Comparison of ENCODE assay signal across 8 mouse cellular contexts in genomic region chr10:80677942-80678436, GRCm38 (mm10). TPM values are rescaled to one million over a fixed set of nuclear protein-coding genes. Genes with fewer than 3 reads are reported as not detected.
DNase-seq lines count a peak whose midpoint lies in the region; ATAC-seq lines count a peak whose summit lies in the region.

TSS of gene Mknk2 (minus strand) at chr10:80678112.

- peak within 1 kb of the TSS; percentile 93 for H3K27ac ChIP-seq in embryonic facial prominence, embryonic 10.5 days (replicated peaks)
- H3K27ac ChIP-seq in intestine, embryonic 15.5 days = peak within 1 kb of the TSS; percentile 97

- peak within 1 kb of the TSS; percentile 83 for H3K4me2 ChIP-seq in intestine, embryonic 15.5 days (replicated peaks)

- peak within 1 kb of the TSS; percentile 97 for H3K4me3 ChIP-seq in embryonic facial prominence, embryonic 10.5 days
- peak within 1 kb of the TSS; percentile 92 for H3K4me3 ChIP-seq in intestine, embryonic 15.5 days (replicated peaks)

- ATAC-seq in intestine, embryonic 15.5 days = peak; percentile 34
- ATAC-seq in megakaryocyte progenitor cell, adult 5-6 weeks (replicated peaks; ENCODE audit: poor library complexity) = peak; percentile 59

- peak within 1 kb of the TSS; percentile 65 for H3K9ac ChIP-seq in intestine, embryonic 15.5 days

- peaks cover 62% of the 10 kb centered on the region for H3K4me1 ChIP-seq in embryonic facial prominence, embryonic 10.5 days
- peaks cover 45% of the 10 kb centered on the region for H3K4me1 ChIP-seq in intestine, embryonic 15.5 days (replicated peaks)

- no peaks in the 10 kb centered on the region for H3K9me3 ChIP-seq in embryonic facial prominence, embryonic 10.5 days
- H3K9me3 ChIP-seq in intestine, embryonic 15.5 days = no peaks in the 10 kb centered on the region

- intact Hi-C loops in left cerebral cortex, postnatal 14 days (cut with DNase I) = no loop called here

- WGBS in embryonic facial prominence, embryonic 10.5 days = 35% methylated on average over 8 of the region's 8 CpGs
- 7% methylated on average over 8 of the region's 8 CpGs for WGBS in intestine, embryonic 15.5 days

- peaks cover 19% of the 10 kb centered on the region for H3K36me3 ChIP-seq in embryonic facial prominence, embryonic 10.5 days (replicated peaks)
- H3K36me3 ChIP-seq in intestine, embryonic 15.5 days = 0 out of 2 replicates have a peak, but pooled peaks cover 2% of the 10 kb centered on the region

- H3K27me3 ChIP-seq in embryonic facial prominence, embryonic 10.5 days (replicated peaks; ENCODE audit: low read depth, poor library complexity, severe bottlenecking) = no peaks in the 10 kb centered on the region
- H3K27me3 ChIP-seq in intestine, embryonic 15.5 days (replicated peaks) = no peaks in the 10 kb centered on the region

- DNase-seq in adrenal gland, adult 2 months = peak; percentile 96
- no peak for DNase-seq in embryonic facial prominence, embryonic 10.5 days (ENCODE audit: low spot score)
- DNase-seq in gastrocnemius, postnatal 4 days (ENCODE audit: low spot score in 2 of 2) = peak; percentile 72 to 90
- peak; percentile 82 to 88 for DNase-seq in left cerebral cortex, postnatal 14 days (ENCODE audit: low spot score in 2 of 2)
- DNase-seq in skeletal muscle tissue, adult 2 months (ENCODE audit: low read depth, low spot score) = peak; percentile 98
- no peak for DNase-seq in embryo, embryonic 10 days (ENCODE audit: low spot score)

RNA-seq across cellular contexts. Expression of gene Mknk2, which starts in this region (rescaled TPM):
- total RNA-seq in adrenal gland, adult 2 months (2021) = 100 to 1,000 TPM; 185 to 189 TPM
- polyA plus RNA-seq in adrenal gland, adult 2 months (2012; rRNA removed) = 427 and 546 TPM in 2 replicates
- polyA plus RNA-seq in embryonic facial prominence, embryonic 10.5 days (2016; fragmentation: Nextera tagmentation; extraction: Ambion mirVana) = 118 and 119 TPM in 2 replicates
- 100 to 1,000 TPM; 170 to 176 TPM for total RNA-seq in gastrocnemius, postnatal 4 days (2021)
- polyA plus RNA-seq in intestine, embryonic 15.5 days (2015; fragmentation: Nextera tagmentation; extraction: Ambion mirVana) = 68.8 and 73.0 TPM in 2 replicates
- 10 to 100 TPM; 38.4 to 46.7 TPM for total RNA-seq in left cerebral cortex, postnatal 14 days (2021)
- 40.1 and 46.2 TPM in 2 replicates for total RNA-seq in megakaryocyte progenitor cell, adult 5-6 weeks (2015)
- 32.8 and 44.4 TPM in 2 replicates for total RNA-seq in megakaryocyte progenitor cell, adult 5-6 weeks (2017)

Comparison
In these comparisons a context has a peak if more than half of its experiments do, and no peak if none do; other contexts are left out.
1. DNase-seq: peak in adrenal gland, adult 2 months (single experiment), gastrocnemius, postnatal 4 days (2 of 2), left cerebral cortex, postnatal 14 days (2 of 2) and skeletal muscle tissue, adult 2 months (single experiment); none in embryonic facial prominence, embryonic 10.5 days (single experiment) and embryo, embryonic 10 days (single experiment).